Mouse (Mus musculus): Measurements from ENCODE around the gene Coq5. TPM values are rescaled to one million over a fixed set of nuclear protein-coding genes. Genes with fewer than 3 reads are reported as not detected.
A peak's percentile ranks its signal among the peaks of the same experiment; 100 is the strongest.
"Not testable (repeated sequence)": the region's sequence is repeated elsewhere in the genome, so short reads cannot be mapped to it uniquely, and the experiment has no call there.

The Coq5 gene
- polyA plus RNA-seq, 1 experiment, result 15.4 TPM

DNA sequence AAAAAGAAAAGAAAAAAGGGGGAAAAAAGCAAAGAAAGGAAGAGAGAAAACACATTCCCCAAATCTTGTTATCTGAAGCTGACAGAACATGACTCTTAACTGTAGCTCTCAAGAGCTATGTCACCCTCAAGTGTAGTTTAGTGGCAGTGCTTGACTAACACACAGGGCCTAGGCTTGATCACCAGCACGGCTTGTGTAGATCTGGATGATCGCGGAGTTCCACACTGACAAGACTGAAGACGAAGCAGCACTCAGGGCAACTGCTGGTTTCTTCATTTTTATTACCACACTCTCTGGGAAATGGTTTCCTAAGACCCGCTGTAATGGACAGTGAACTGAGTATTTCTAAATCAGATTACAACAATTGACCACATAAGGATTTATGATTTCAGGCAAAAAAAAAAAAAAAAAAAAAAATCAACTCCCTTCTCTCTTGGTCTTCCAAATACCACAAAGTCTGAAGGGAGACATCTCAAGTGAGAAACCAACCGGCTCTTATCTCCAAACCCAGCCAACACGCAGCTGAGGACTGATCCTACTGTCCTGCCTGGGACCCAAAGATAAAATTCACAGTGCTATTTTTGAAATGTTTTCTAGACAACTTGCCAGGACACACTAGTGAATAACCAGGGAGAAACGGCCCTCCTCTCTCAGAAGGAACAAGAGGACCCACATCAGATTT is 12.5 kb upstream of the Coq5 start:
- no peak for DNase-seq (ENCODE audit: low read depth)

DNA sequence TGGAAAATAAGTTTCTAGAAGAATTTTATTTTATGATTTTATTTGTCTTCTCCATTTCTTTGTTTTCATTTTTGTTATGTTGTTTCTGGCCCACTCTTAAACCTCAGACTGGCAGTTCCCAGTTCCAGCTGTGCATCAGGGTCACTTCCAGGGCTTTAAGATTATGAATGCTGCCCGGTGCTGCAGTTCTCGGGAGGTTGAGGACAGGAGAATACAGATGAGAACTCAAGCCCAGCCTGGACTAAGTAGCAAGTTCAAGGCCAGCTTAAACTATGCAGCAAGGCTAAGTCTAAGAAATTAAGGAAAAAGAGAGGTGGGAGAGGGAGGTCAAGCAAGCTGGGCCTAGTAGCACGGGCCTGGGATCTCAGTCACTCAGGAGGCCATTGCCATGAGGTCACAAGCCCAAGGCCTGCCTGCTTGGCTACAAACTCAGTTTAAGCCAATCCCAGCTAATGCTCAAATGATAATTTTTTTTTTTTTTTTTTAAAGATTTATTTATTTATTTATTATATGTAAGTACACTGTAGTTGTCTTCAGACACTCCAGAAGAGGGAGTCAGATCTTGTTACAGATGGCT is 11.9 kb upstream of the Coq5 start:
- DNase-seq (ENCODE audit: low read depth), result no peak

DNA sequence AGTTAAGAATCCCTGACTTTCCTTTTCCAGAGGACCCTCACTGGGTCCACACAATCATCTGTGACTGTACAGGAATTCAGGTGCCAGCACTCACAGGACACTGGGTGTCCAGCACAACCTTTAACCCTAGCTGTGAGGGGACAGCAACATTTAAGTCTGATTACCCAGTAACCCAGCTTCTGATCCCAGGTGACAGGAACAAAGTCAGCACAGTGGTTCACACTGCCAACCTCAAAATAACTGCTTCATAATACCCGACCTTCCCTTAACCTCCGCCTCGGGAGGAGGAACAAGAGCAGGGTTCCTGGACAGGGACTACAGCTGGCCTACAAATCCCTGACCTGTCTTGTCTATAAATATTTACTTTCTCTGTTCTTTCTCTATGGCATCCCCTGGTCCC is 11.2 kb upstream of the Coq5 start:
- no peak for DNase-seq (ENCODE audit: low read depth)

DNA sequence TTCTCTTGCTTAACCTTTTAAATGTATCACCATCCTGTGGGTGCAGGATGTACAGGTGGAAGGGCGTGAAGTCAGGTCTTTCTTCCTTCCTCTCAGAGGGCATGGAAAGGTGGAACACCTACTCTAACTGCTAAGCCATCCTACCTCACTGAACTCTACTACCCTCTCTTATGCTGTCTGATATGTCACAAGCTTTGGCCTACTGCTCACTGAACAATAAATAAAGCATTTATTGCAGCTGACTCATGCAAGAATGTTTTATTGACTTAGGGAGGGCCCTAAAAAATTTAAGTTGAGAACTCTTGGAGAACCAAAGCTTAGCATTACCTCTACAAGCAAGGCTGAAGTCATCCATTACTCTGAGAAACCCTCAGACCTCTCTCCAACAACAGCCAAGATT is 9.5 kb upstream of the Coq5 start:
- no peak for DNase-seq (ENCODE audit: low read depth)

DNA sequence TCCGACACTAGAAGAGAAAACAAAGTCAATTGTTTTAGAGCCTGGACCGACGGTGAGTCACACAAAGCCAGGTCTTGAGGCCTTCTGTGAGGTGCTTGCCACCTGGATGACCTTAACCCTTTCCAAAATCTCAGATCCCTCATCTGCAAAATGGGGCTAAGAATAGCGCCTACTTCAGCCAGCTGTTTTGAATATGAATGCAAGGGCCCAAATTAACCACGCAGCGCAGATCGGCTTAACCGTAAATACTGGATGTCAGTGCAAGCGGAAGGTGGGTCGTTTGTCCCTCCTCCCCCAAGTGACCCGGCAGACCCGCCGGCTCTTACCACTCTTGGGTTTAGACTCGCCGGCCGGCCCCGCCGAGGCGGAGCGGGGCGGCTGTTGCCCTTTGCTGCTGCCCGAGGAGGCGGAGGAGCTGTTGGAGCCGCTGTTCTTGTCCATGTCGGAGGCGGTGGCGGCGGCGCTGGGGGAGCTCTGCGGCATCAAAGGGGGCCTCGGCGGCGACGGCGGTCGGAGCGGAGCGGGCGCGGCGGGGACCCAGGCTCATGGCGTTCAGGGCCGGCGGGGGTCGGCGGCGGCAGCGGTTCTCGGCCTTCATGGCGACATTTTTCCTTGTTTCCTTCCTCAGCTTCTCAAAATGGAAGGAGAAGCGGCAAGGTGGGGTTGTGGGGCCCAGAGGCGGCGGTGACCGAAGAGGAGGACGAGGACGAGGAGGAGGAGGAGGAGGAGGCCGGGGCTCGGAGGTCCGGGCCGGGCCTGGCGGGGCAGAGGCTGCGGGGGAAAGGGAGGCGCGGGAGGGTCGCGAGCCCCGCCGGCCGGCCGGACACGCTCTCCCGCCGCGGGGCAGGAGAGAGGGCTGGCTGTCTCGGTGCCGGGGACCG is 7.3 kb upstream of the Coq5 start:
- no peak for DNase-seq (ENCODE audit: low read depth)

DNA sequence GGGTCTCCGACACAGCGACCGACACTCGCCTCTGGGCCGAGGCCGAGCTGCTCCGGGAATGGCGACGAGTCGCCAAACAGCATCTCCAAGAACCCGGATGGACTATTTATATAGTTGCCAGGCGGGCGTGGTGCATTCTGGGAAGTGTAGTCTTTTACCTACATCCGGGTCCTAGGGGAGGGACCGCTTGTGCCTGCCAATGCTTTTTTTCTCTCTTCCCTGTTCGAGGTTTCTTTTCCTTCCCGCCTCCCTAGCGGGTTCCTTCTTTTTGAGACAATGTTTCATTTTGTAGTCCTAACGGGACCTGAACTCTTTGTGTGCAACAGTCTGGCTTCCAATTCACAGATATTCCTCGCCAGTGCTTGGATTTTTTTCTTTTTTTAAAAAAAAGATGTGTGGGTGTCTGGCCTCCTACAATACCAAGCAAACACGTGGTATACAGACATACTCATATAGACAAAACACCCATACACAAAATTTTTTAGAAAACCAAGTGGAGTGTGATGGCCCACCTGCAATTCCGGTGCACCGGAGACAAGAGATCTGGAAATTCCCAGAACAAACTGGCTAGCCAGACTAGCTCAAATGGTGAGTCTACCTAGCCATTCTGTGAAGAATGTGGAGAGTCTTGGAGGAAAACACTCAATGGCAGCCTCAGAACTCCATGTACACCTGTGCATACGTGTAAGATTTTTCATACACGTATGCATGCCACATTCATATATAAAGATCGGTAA is 6.5 kb upstream of the Coq5 start, which contains the start of gene Rnf10:
Gene Rnf10, minus strand, starts transcription at position 87 of the 737 bp plus-strand sequence.
- peak; percentile 68 for DNase-seq (ENCODE audit: low read depth)

DNA sequence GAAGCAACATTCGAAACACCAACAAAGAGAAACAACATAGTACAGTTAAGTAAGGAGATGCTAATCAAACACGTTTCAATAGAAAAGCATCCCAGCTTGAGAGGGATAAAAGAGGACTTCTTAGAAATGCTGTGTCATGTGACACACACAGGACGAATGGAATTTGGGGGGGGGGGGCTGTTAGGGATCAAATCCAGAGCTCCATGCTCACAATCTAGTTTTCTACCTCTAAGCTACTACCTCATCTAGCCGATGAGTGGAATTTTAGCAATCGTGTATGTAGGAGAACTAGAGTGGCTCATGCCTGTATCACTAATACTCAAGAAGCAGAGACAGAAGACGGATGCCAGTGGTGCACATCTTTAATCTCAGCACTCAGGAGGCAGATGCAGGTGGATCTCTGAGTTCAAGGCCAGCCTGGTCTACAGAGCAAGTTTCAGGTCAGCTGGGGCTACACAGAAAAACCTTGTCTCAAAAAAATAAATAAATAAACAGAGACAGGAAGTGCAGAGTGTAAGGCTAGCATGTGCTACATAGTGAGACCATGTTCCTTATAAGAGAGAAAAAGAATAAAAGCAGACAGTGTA is 5.8 kb upstream of the Coq5 start:
- no peak for DNase-seq (ENCODE audit: low read depth)

DNA sequence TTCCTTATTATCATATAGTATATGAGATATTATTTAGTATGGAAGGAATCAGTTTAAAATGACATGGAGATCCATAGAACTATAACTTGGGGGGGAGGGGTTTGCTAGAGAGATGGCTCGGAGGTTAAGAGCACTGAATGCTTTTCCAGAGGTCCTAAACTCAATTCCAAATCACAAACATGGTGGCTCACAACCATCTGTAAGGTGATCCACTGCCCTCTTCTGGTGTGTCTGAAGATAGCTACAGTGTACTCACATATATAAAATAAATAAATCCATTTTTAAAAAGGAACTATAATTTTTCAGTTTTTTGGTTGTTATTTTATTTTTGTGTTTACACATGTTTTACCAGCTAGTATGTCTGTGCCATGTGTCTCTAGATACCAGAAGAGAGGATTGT is 5.1 kb upstream of the Coq5 start:
- no peak for DNase-seq (ENCODE audit: low read depth)

DNA sequence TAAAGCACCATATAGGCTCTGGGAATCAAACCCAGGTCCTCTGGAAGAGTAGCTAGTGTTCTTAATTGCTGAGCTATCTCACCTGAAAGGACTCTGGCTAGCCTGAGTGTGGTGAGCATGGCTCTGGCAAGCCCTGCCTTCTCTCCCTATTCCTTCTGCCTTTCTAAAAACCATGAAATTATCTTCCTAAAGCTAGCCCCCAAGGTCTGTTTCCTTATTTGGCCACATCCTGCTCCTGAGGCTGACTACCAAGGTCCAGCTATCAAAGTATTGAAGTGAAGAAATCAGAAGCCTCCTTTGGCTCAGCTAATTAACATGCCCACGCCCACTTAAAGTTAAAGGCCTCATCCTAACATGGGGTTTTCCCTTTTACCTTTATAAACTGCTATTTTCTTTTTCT is 4.7 kb upstream of the Coq5 start:
- no peak for DNase-seq (ENCODE audit: low read depth)

DNA sequence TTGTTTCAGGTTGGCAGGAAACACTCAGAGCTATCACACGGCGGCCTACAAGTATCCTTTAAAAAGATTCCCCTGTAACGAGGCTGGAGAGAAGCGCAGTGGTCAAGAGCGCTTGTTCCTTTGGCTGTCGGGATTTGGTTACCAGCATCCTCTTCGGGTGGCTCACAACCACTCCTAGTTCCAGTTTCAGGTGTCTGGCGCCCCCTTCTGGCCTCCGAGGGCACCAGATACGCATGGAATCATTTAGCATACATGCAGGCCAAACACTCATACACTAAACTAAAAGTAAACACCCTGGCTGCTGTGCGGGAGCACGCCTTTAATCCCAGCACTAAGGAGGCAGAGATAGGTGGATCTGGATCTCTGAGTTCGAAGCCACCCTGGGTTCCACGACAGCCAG is 3.5 kb upstream of the Coq5 start:
- no peak for DNase-seq (ENCODE audit: low read depth)

DNA sequence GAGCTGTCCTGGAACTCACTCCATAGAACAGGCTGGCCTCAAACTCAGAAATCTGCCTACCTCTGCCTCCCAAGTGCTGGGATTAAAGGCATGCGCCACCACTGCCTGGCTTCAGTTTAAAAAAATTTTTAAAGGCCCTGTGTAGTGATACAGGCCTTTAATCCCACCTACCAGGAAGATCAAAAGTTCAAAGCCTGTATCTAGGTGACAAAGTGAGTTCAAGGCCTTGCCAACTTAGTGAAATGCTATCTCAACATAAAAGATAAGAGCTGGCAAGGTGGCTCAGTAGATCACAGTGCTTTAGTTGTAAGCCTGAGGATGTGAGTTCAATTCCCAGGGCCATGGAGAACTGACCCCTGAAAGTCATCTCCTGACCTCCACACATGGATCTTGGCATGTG is 1.4 kb upstream of the Coq5 start:
- no peak for DNase-seq (ENCODE audit: low read depth)

DNA sequence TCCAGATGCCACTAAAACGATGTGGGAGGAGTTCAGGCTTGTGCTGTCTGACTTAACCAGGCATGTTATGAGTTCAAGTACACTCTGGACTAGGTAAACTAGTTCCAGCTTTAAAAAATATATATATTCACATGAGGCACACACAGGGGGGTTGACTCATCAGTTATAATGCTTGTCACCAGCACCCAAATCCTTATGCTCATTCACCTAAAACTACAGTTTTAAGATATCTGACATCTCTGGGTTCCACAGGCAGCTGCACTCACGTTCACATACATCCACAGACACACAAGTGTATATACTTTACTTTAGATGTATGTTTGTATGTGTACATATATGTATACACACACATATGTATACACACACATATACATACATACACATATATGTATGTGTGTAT is 681 bp upstream of the Coq5 start:
- no peak for DNase-seq (ENCODE audit: low read depth)

DNA sequence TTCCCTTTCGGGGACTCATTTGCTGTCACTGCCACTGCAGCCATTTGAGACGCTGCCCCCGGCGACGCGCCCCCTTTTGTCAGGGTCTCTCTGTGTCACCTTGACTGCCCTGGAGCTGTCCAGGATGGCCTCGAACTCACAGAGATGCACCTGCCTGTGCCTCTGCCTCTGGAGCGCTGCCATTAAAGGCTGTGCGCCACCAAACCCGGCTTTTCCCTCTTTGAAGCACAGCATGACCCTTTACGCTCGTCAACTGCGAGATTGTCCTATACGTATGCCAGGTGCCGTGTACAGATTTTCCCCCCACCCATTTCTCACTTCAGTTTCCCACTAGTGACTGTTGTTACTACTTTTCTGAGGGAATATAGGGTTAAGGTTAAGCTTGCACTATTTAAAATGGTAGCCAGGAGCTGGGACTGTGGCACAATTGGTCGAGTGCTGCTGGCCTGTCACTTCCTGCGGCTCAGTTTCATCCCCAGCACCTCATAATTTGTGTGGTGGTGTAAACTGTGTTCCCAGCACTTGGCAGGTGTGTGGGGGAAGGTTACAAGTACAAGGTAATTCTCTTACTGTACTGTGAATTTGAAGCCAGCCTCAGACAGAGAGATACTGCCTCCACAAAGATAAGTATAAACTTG is 703 bp downstream of the Coq5 start:
- DNase-seq (ENCODE audit: low read depth), result no peak

DNA sequence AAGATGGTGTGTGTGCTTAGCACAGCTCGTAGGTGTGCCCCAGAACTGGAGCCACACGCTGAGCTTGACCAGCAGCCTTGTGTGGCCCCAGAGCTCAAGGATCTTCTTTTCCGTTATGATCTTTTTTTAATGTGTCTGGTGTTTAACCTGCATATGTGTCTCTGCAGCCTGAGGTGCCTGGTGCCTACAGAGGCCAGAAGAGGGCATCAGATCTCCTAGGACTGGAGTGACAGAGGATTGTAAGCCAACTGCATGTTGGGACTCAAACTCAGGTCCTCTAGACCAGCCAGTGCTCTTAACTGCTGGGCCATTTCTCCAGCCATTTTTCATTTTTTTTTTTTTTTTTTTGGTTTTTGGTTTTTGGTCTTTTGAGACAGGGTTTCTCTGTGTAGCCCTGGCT is 5.3 kb downstream of the Coq5 start:
- no peak for DNase-seq (ENCODE audit: low read depth)

DNA sequence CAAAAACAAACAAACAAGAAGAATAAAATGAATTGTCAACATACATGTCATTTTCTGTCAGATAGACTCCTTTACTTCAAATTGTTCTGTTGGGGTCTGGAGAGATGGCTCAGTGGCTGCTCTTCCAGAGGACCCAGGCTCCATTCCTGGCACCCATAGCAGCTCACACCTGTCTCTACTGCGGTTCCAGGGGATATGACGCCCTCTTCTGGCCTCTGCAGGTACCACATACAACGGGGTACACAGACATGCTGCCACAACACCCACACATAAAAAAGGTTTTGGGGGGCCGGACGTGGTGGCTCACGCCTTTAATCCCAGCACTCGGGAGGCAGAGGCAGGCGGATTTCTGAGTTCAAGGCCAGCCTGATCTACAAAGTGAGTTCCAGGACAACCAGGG is 14.7 kb downstream of the Coq5 start:
- DNase-seq (ENCODE audit: low read depth), result no peak

DNA sequence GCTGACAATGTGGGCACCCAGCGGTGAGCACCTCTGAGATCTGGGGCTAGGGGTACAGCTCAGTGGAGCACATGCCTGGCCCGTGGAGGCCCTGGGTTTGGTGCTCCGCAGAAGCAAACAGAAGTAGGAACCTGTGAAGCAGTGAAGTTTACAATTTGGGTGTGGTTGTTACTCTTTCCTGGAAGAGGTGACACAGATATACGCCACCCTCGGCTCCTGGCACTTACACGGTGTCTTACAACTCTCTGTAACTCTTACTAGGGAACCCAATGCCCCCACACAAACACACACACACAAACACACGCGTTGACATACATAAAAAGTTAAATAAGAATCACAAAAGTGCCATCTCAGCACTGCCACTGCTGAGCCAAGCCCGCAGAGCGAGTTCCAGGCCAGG is 16.9 kb downstream of the Coq5 start:
- DNase-seq (ENCODE audit: low read depth), result no peak

DNA sequence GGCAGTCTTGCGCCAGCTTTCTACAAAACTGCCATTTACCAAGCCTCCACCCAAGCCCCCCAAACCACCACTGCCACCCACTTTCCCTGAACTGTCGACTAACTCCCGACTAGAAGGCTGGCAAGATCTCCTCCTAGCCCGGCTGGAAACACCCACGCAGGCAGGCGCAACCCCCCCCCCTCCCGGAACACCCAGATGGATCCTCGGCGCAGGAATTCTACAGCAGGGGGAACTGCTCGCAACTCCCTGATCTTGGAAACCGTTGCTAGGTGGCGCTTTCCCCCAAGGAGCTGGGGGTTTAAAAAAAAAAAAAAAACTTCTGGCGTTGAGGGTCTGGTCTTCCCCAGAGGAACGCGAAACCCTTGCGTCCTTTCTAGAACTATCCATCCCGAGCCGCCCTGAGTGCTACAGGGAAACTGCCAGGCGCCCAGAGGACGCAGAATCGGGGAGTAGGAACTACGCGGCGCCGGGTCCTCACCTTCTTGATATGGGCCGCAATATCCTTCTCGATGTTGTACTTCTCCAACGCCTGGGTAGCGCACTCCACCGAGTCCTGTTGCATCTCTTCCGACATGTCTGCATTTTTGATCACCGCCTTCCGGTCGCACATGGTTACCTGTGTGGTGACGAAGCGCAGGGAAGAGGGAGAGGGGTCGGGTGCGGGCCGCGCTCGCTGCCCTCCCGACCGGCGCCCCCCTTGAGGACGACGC is 20.7 kb downstream of the Coq5 start:
- no peak for DNase-seq (ENCODE audit: low read depth)

DNA sequence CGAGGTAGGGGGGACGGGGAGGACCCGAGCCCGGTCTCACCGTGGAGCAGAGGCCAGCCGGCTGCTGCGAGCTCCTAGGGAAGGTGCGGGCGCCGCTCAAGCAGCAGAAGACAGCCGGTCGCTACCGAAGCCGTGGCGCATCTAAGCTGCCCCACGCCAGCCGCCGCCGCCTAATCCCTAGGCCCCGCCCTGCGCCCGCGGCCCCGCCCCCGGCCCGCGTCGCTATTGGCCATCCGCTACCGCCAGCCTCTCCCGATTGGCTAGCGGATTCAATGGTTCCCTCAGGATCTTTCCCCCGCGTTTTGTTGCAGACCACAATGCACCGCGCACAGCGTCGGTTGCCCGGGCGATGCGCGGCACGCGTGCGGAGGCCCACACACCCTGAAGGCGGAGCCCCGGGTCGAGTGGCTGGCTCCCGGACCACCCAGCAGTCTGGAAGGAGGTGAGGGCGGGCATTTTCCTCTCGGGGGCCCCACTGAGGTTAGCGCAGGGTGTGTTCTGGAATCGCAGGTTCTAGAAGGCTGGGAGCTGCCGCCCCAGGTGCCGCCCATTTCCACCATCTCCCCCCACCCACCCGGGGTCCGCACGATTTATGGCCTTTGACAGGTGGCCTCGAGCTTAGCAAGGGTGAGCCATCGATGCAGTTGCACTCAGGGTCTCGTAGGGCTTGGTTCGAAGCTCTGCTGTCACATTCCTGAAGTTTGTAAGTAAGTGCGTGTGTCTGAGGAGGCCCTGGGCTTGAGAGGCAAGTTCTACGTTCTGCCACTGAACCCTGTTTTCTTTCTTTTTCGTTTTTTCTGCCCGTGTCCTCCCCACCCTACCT is 21.5 kb downstream of the Coq5 start, which contains the start of gene Dynll1:
Gene Dynll1, minus strand, starts transcription at position 208 of the 823 bp plus-strand sequence.
- no peak for DNase-seq (ENCODE audit: low read depth)

DNA sequence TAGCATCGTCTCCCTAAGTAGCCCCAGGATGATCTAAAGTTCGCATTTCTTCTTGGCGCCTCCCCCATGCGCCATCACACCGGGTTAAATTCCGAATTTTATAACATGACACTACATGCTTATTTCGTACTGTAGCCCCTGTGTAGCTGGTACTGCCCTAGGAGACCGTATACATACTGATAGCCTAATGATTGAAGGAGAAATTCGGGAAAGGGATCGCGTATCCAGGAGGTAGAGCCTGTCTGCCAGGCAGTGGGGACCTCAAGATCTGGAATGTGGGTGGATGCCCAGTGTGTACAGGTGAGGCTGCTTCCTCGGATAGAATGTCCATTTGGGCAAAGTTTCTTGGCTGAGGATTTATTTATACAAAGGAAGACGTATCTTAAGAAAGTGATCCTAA is 22.1 kb downstream of the Coq5 start:
- DNase-seq (ENCODE audit: low read depth), result no peak

DNA sequence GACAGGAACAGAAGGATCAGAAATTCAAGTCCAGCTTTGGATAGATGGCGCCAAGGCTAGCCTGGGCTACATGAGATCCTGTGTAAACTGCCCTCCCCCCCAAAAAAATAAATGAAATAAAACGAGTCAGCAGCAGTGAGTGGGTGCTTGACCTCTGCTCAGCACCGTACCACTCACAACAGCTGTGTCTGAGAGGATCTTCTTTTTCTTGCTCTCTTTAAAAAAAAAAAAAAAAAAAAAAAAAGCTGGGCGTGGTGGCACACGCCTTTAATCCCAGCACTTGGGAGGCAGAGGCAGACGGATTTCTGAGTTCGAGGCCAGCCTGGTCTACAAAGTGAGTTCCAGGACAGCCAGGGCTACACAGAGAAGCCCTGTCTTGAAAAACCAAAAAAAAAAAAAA is 22.7 kb downstream of the Coq5 start:
- not testable (repeated sequence) for DNase-seq (ENCODE audit: low read depth)
